Mouse (Mus musculus): ENCODE measurements around the gene Fgd6.

Fgd6 gene

GRCm38 (mm10) chr10:94174652-94175051, 138.9 kb downstream of the Fgd6 start:
- no peak for DNase-seq (ENCODE audit: low read depth, low spot score)

GRCm38 (mm10) chr10:94183199-94183598, 147.4 kb downstream of the Fgd6 start:
- no peak for DNase-seq (ENCODE audit: low read depth, low spot score)

All from CD4-positive, CD25-positive, alpha-beta regulatory T cell, adult 2 months (primary cell).